Mouse (Mus musculus) E14TG2a.4 (cell line): Measurements from ENCODE around the gene Ldhd.

Source experiments
- H3K27me3 ChIP-seq: 2 replicates; pipeline ENCODE4 v1.6.1; 2014; ENCODE audit warnings: low read length, control low read depth; ENCODE audit not compliant: insufficient read depth
- H3K36me3 ChIP-seq: 2 replicates; pipeline ENCODE4 v1.6.1; 2014; ENCODE audit warnings: low read length, control low read depth; ENCODE audit not compliant: insufficient read depth
- H3K4me1 ChIP-seq: replicated peaks from 2 replicates; pipeline ENCODE4 v1.6.1; 2014; ENCODE audit warnings: low read depth, low read length, control low read depth
- H3K4me3 ChIP-seq: replicated peaks from 2 replicates; pipeline ENCODE4 v1.5.1; 2014; ENCODE audit warnings: mild to moderate bottlenecking, low read length
- H3K9me3 ChIP-seq: 2 replicates; pipeline ENCODE4 v1.6.1; 2014; ENCODE audit warnings: low read length, control low read depth
- CTCF ChIP-seq: conservative IDR thresholded peaks from 2 replicates; pipeline ENCODE4 v1.5.1; 2014; ENCODE audit warnings: low read length
- NANOG ChIP-seq: IDR thresholded peaks from 2 replicates; pipeline ENCODE4 v1.6.1; 2014; ENCODE audit warnings: borderline replicate concordance, low read length, mixed read lengths
- POU5F1 ChIP-seq: IDR thresholded peaks from 2 replicates; pipeline ENCODE4 v1.6.1; 2014; ENCODE audit warnings: low read length, borderline replicate concordance

Gene Ldhd

GRCm38 (mm10) chr8:111584946-111585345, 45.2 kb downstream of the Ldhd start:
- Histone ChIP-seq H3K36me3 (no peaks in the 10 kb centered on the region), H3K27me3 (no peaks in the 10 kb centered on the region), H3K4me3 (no peak overlapping the region), H3K9me3 (no peaks in the 10 kb centered on the region), H3K4me1 (peaks cover 36% of the 10 kb centered on the region)
- no peak for TF ChIP-seq NANOG
- TF ChIP-seq CTCF, result no peak
- TF ChIP-seq POU5F1, result no peak

- TF ChIP-seq POU5F1 (no peak), NANOG (no peak), CTCF (no peak)
- Histone ChIP-seq H3K4me1 (peaks cover 15% of the 10 kb centered on the region), H3K27me3 (no peaks in the 10 kb centered on the region), H3K36me3 (peaks cover 13% of the 10 kb centered on the region), H3K9me3 (no peaks in the 10 kb centered on the region), H3K4me3 (no peak overlapping the region)
These were observed 47.8 kb downstream of the Ldhd start for GRCm38 (mm10) chr8:111582386-111582785.

GRCm38 (mm10) chr8:111580306-111580705, 49.9 kb downstream of the Ldhd start:
- Histone ChIP-seq H3K4me3 (no peak overlapping the region), H3K27me3 (no peaks in the 10 kb centered on the region), H3K9me3 (no peaks in the 10 kb centered on the region), H3K36me3 (peaks cover 24% of the 10 kb centered on the region), H3K4me1 (peaks cover 10% of the 10 kb centered on the region)
- TF ChIP-seq CTCF (no peak), NANOG (no peak), POU5F1 (no peak)

- Histone ChIP-seq H3K4me3 (no peak overlapping the region), H3K36me3 (peaks cover 24% of the 10 kb centered on the region), H3K27me3 (no peaks in the 10 kb centered on the region), H3K4me1 (peaks cover 13% of the 10 kb centered on the region), H3K9me3 (no peaks in the 10 kb centered on the region)
- no peak for TF ChIP-seq NANOG
- no peak for TF ChIP-seq POU5F1
- no peak for TF ChIP-seq CTCF
These were observed 50.9 kb downstream of the Ldhd start for GRCm38 (mm10) chr8:111579318-111579717.

GRCm38 (mm10) chr8:111577880-111578533, 52.2 kb downstream of the Ldhd start:
- Histone ChIP-seq H3K4me1 (peaks cover 23% of the 10 kb centered on the region), H3K4me3 (no peak overlapping the region), H3K36me3 (peaks cover 24% of the 10 kb centered on the region), H3K9me3 (no peaks in the 10 kb centered on the region), H3K27me3 (no peaks in the 10 kb centered on the region)
- TF ChIP-seq POU5F1 (no peak), NANOG (no peak), CTCF (no peak)

- Histone ChIP-seq H3K27me3 (no peaks in the 10 kb centered on the region), H3K4me3 (no peak overlapping the region), H3K9me3 (no peaks in the 10 kb centered on the region), H3K4me1 (peaks cover 38% of the 10 kb centered on the region), H3K36me3 (peaks cover 24% of the 10 kb centered on the region)
- TF ChIP-seq NANOG (no peak), POU5F1 (no peak), CTCF (no peak)
These were observed 53.7 kb downstream of the Ldhd start for GRCm38 (mm10) chr8:111576501-111576900.

GRCm38 (mm10) chr8:111575492-111575891, 54.7 kb downstream of the Ldhd start:
- H3K4me1 ChIP-seq, result peaks cover 42% of the 10 kb centered on the region
- TF ChIP-seq NANOG (no peak), CTCF (no peak), POU5F1 (no peak)
- H3K27me3 ChIP-seq, result no peaks in the 10 kb centered on the region
- H3K9me3 ChIP-seq, result no peaks in the 10 kb centered on the region
- peaks cover 24% of the 10 kb centered on the region for H3K36me3 ChIP-seq
- no peak overlapping the region for H3K4me3 ChIP-seq

- Histone ChIP-seq H3K4me3 (peak overlapping the region; percentile 59), H3K9me3 (no peaks in the 10 kb centered on the region), H3K4me1 (peaks cover 49% of the 10 kb centered on the region), H3K36me3 (peaks cover 21% of the 10 kb centered on the region), H3K27me3 (no peaks in the 10 kb centered on the region)
- TF ChIP-seq NANOG, result no peak
- no peak for TF ChIP-seq POU5F1
- TF ChIP-seq CTCF, result no peak
These were observed 56.2 kb downstream of the Ldhd start for GRCm38 (mm10) chr8:111574016-111574415.
